Mouse (Mus musculus): ENCODE results near the gene Ptcd3. TPM values are rescaled to one million over a fixed set of nuclear protein-coding genes. Genes with fewer than 3 reads are reported as not detected.
"Not testable (repeated sequence)": the region's sequence is repeated elsewhere in the genome, so short reads cannot be mapped to it uniquely, and the experiment has no call there.

Gene Ptcd3
- polyA plus RNA-seq, 1 experiment, result not detected

DNA sequence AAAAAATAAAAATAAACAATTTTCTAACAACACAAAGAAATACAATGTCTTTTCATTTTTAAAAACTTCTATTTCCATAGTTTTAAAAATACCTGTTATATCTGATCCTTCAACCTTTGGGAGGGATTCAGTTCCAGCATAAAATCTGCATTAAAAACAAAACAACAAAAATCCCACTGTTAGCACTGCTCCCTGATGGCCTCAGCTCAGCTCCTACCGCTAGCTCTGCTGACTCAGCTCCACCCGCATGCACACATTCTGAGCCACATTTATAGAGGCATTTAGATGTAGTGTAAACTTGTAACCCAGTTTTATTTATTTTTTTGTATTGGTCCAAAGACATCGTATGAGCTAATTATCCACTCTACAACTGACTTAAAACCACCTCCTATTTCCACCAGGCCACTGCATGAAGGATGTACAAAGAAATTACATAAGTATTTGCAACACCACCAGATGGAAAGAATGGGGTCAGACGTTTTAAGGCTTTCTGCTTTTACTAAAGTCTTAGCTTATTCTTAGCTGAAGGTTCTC, 781 bp downstream of the Ptcd3 start:
- Histone ChIP-seq H3K27ac (ENCODE audit: insufficient read depth, low read depth, low read length) (no peak overlapping the region), H3K4me1 (ENCODE audit: control insufficient read depth, insufficient read depth, low read length) (no peaks in the 10 kb centered on the region), H3K4me3 (ENCODE audit: insufficient read depth, low read depth, low read length) (0 out of 2 replicates have a peak overlapping the region, but pooled peaks have one; percentile 15)
- no peak for TF ChIP-seq POLR2A (IDR thresholded peaks at IDR 0.05; ENCODE audit: insufficient read depth, low read depth, low read length)
- no peak for TF ChIP-seq CTCF (IDR thresholded peaks at IDR 0.05; ENCODE audit: insufficient read depth, low read depth, low read length)
- WGBS, result 2% methylated on average over 4 of the region's 4 CpGs

DNA sequence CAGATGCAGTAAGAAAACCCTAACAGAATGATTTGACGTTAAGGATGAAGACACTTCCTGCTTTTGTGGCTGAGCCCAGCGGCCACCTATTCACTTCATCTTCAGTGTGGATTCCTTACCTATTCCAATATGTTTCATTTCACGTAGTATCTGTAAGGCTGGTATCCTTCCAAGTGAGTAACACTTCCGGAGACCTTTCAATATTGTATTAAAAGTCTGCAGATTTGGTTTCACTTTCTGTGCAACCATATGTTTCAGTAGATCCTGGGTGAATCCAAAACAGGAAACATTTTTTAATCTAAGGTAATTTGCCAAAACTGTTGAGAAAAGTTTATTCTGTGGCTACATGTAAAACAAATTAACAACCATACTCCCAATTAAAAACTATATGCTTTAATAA, 15.3 kb downstream of the Ptcd3 start:
- Histone ChIP-seq H3K4me3 (ENCODE audit: insufficient read depth, low read depth, low read length) (no peak overlapping the region), H3K27ac (ENCODE audit: insufficient read depth, low read depth, low read length) (no peak overlapping the region), H3K4me1 (ENCODE audit: control insufficient read depth, insufficient read depth, low read length) (no peaks in the 10 kb centered on the region)
- 87% methylated on average over 4 of the region's 4 CpGs for WGBS
- TF ChIP-seq POLR2A (IDR thresholded peaks at IDR 0.05; ENCODE audit: insufficient read depth, low read depth, low read length) (no peak), CTCF (IDR thresholded peaks at IDR 0.05; ENCODE audit: insufficient read depth, low read depth, low read length) (no peak)

DNA sequence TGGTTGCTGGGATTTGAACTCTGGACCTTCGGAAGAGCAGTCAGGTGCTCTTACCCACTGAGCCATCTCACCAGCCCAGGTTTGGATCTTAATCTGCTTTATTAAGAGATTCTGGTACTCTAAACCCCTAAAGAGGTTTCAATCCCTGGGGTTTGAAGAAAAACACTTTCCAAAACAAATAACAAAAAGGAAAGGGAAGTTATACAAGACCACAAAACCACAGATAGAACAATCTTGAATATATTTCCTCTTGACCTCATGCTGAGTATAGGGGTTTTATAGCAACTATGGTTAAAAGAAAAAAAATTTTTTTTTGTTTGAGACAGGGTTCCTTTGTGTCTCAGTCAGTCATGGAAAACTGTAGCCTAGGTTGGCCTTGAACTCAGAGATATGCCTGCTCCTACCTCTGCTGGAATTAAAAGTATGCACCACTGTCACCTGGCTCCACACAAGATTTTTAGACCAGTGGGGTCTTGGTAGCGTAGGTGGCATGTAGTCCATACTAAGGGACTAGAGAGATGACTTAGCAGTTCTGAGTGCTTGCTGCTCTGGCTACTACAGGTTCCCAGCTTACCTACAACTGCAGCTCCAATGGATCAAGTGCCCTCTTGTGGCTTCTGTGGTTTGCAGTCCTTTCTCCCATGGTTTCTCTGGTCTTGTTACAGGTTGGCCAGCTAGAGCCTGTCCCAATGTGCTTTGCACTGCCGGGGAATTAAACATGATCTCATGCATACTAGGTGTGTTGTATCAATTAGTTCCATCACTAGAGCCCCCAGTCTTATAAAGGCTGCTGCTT, 30.4 kb downstream of the Ptcd3 start:
- Histone ChIP-seq H3K4me3 (ENCODE audit: insufficient read depth, low read depth, low read length) (no peak overlapping the region), H3K4me1 (ENCODE audit: control insufficient read depth, insufficient read depth, low read length) (no peaks in the 10 kb centered on the region), H3K27ac (ENCODE audit: insufficient read depth, low read depth, low read length) (no peak overlapping the region)
- 92% methylated on average over 3 of the region's 3 CpGs for WGBS
- TF ChIP-seq CTCF (IDR thresholded peaks at IDR 0.05; ENCODE audit: insufficient read depth, low read depth, low read length) (no peak), POLR2A (IDR thresholded peaks at IDR 0.05; ENCODE audit: insufficient read depth, low read depth, low read length) (no peak)

DNA sequence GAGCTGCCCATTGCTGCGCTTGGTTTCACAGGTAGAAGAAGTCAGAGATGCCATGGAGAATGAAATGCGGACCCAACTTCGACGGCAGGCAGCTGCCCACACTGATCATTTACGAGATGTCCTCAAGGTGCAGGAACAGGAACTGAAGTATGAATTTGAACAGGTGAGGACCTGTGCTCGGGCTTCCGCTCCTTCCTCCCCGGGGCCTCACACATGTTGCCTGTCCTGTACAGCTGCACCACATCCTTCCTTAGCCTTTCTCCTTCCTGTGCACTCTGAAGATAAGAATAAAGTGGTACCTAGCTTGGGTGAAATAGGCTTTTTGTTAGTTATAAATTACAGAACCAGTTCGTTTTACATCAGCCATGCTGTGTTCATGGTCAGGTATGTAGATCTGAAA, 37.2 kb downstream of the Ptcd3 start:
- no peak overlapping the region for H3K27ac ChIP-seq (ENCODE audit: insufficient read depth, low read depth, low read length)
- WGBS, result 99% methylated on average over 9 of the region's 9 CpGs
- TF ChIP-seq POLR2A (IDR thresholded peaks at IDR 0.05; ENCODE audit: insufficient read depth, low read depth, low read length) (no peak), CTCF (IDR thresholded peaks at IDR 0.05; ENCODE audit: insufficient read depth, low read depth, low read length) (no peak)

DNA sequence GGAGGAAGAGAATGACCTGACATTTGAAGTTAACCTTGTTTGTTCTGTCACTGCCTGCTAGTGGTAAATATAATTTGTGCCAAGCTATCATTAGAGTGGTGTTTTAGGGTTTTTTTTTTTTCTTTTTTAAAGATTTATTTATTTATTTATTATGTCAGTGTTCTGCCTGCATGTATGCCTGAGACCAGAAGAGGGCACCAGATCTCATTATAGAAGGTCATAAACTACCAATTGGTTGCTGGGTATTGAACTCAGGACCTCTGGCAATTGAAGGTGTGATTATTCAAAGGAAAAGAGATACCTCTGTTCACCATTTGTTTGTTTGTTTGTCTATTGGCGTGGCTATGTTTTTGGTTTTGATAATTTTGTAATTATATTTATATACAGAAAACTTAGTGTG, 39.7 kb downstream of the Ptcd3 start:
- TF ChIP-seq POLR2A (IDR thresholded peaks at IDR 0.05; ENCODE audit: insufficient read depth, low read depth, low read length), result no peak
- no peak for TF ChIP-seq CTCF (IDR thresholded peaks at IDR 0.05; ENCODE audit: insufficient read depth, low read depth, low read length)
- H3K27ac ChIP-seq (ENCODE audit: insufficient read depth, low read depth, low read length), result no peak overlapping the region
- H3K4me1 ChIP-seq (ENCODE audit: control insufficient read depth, insufficient read depth, low read length), result no peaks in the 10 kb centered on the region
- H3K4me3 ChIP-seq (ENCODE audit: insufficient read depth, low read depth, low read length), result no peak overlapping the region
- 100% methylated on average over 1 of the region's 1 CpGs for WGBS

More for the DNA sequence above, 37.2 kb downstream of the Ptcd3 start:
- H3K4me3 ChIP-seq (ENCODE audit: insufficient read depth, low read depth, low read length), result no peak overlapping the region
- H3K4me1 ChIP-seq (ENCODE audit: control insufficient read depth, insufficient read depth, low read length), result no peaks in the 10 kb centered on the region

DNA sequence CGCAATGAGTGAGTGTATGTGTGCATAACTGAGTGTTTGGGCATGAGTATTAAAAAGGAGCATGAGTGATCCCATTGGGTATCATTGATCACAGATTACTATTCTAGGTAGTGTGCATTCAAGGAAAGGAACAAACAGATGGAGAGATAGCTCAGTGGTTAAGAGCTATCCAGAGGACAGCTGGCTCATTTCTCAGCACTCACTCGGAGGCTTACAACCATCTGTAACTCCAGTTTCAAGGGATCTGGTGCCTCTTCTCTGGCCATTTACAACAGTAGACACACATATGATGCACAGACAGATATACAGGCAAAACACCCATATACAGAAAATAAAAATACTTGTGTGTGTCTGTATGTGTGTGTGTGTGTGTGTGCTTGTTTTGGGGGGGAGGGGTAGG, 40.8 kb downstream of the Ptcd3 start:
- no peak for TF ChIP-seq POLR2A (IDR thresholded peaks at IDR 0.05; ENCODE audit: insufficient read depth, low read depth, low read length)
- TF ChIP-seq CTCF (IDR thresholded peaks at IDR 0.05; ENCODE audit: insufficient read depth, low read depth, low read length), result no peak
- H3K4me3 ChIP-seq (ENCODE audit: insufficient read depth, low read depth, low read length), result no peak overlapping the region
- no peak overlapping the region for H3K27ac ChIP-seq (ENCODE audit: insufficient read depth, low read depth, low read length)
- WGBS, result 93% methylated on average over 2 of the region's 2 CpGs
- no peaks in the 10 kb centered on the region for H3K4me1 ChIP-seq (ENCODE audit: control insufficient read depth, insufficient read depth, low read length)

DNA sequence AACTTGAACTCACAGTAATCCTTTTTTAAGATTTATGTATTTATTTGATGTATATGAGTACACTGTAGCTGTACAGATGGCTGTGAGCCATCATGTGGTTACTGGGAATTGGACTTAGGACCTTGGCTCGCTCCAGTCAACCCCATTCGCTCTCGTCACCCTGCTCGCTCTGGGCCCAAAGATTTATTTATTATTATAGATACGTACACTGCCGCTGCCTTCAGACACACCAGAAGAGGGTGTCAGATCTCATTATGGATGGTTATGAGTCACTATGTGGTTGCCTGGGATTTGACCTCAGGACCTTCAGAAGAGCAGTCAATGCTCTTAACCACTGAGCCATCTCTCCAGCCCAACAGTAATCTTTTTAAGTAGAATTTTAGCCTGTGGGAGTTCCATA, 61.6 kb downstream of the Ptcd3 start:
- 97% methylated on average over 6 of the region's 6 CpGs for WGBS
- H3K4me1 ChIP-seq (ENCODE audit: control insufficient read depth, insufficient read depth, low read length); H3K27ac ChIP-seq (ENCODE audit: insufficient read depth, low read depth, low read length); H3K4me3 ChIP-seq (ENCODE audit: insufficient read depth, low read depth, low read length): not testable (repeated sequence)

DNA sequence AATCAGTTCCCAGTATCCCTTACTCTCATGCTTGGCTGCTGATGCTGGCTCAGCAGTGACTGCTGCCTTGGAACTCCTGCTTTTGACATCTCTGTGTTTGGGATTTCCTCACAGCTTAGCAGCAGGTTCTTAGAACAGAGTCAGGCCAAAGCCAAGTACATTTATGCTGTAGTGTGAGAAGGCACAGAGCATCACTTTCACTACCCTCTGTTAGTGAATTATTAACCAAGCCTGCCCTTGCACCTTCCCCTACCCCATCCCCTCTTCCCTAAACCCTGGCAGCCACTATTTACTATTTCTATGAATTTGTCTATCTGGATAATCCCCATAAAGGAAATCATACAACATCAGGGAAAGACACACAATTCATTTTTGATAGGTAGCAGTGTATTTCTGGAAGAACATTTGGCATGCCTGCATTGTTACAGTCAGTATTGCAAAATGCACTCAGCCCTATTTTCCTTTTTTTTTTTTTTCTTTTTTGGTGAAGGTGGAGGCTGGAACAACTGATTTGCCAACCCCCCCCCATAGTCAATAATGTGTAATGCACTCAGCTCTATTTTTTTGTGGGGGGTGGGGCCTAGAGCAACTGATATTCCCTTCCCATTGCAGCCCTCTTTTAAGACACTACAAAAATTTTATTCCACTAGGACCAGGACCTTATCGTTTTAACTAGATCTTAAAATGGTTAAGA, 67.8 kb downstream of the Ptcd3 start:
- H3K4me3 ChIP-seq (ENCODE audit: insufficient read depth, low read depth, low read length), result no peak overlapping the region
- no peaks in the 10 kb centered on the region; the same call in 1 of the 2 replicates for H3K4me1 ChIP-seq (ENCODE audit: control insufficient read depth, insufficient read depth, low read length)
- 95% methylated on average over 1 of the region's 1 CpGs for WGBS
- no peak overlapping the region for H3K27ac ChIP-seq (ENCODE audit: insufficient read depth, low read depth, low read length)
- TF ChIP-seq CTCF (IDR thresholded peaks at IDR 0.05; ENCODE audit: insufficient read depth, low read depth, low read length) (no peak), POLR2A (IDR thresholded peaks at IDR 0.05; ENCODE audit: insufficient read depth, low read depth, low read length) (no peak)

DNA sequence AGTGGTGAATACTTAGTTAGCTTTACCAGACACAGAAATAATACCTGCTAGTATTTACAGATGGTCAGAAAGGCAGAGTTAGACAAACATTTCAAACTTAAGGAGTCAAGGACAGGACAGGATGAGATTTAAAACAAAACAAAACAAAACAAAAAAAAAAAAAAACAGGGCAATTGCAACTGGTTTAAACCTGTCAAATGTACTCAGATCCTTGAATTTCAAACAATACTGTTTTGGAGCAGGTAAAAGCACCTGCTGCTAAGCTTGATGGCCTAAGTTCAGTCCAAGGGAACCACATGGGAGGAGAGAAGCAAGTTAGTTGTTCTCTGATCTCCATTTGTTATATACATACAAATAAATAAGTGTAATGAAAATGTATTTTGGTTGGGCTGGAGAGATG, 68.7 kb downstream of the Ptcd3 start:
- Histone ChIP-seq H3K4me1 (ENCODE audit: control insufficient read depth, insufficient read depth, low read length) (no peaks in the 10 kb centered on the region; the same call in 1 of the 2 replicates), H3K4me3 (ENCODE audit: insufficient read depth, low read depth, low read length) (no peak overlapping the region), H3K27ac (ENCODE audit: insufficient read depth, low read depth, low read length) (no peak overlapping the region)
- no peak for TF ChIP-seq CTCF (IDR thresholded peaks at IDR 0.05; ENCODE audit: insufficient read depth, low read depth, low read length)
- TF ChIP-seq POLR2A (IDR thresholded peaks at IDR 0.05; ENCODE audit: insufficient read depth, low read depth, low read length), result no peak

Data from olfactory bulb, adult 2 months (tissue).